Mouse (Mus musculus): Measurements from ENCODE around the gene Fnbp1l. TPM values are rescaled to one million over a fixed set of nuclear protein-coding genes. Genes with fewer than 3 reads are reported as not detected.

Fnbp1l gene
- polyA plus RNA-seq, 1 experiment from 2014 or later, result 19.8 TPM

GRCm38 (mm10) chr3:122638329-122639196 lies 19.0 kb upstream of the Fnbp1l start:
- Histone ChIP-seq H3K27ac (ENCODE audit: low read depth, low read length) (no peak overlapping the region), H3K4me2 (replicated peaks; ENCODE audit: low read depth) (no peak overlapping the region), H3K9ac (ENCODE audit: low read depth, low read length) (no peak overlapping the region), H3K27me3 (replicated peaks; ENCODE audit: control insufficient read depth, insufficient read depth, low read length) (no peaks in the 10 kb centered on the region), H3K9me3 (ENCODE audit: control insufficient read depth) (no peaks in the 10 kb centered on the region), H3K36me3 (ENCODE audit: control insufficient read depth, insufficient read depth) (no peaks in the 10 kb centered on the region), H3K4me1 (replicated peaks; ENCODE audit: control insufficient read depth, insufficient read depth, low read length) (0 out of 2 replicates have a peak, but pooled peaks cover 8% of the 10 kb centered on the region), H3K4me3 (ENCODE audit: low read depth, low read length) (no peak overlapping the region)
- 36% methylated on average over 14 of the region's 14 CpGs for WGBS
- peak; percentile 100 for TF ChIP-seq CTCF (IDR thresholded peaks at IDR 0.05; ENCODE audit: low read depth)
- ATAC-seq, result peak; percentile 77

GRCm38 (mm10) chr3:122637280-122637679 lies 17.8 kb upstream of the Fnbp1l start:
- TF ChIP-seq CTCF (IDR thresholded peaks at IDR 0.05; ENCODE audit: low read depth), result no peak
- Histone ChIP-seq H3K27ac (ENCODE audit: low read depth, low read length) (no peak overlapping the region), H3K27me3 (replicated peaks; ENCODE audit: control insufficient read depth, insufficient read depth, low read length) (no peaks in the 10 kb centered on the region), H3K4me1 (replicated peaks; ENCODE audit: control insufficient read depth, insufficient read depth, low read length) (0 out of 2 replicates have a peak, but pooled peaks cover 8% of the 10 kb centered on the region), H3K36me3 (ENCODE audit: control insufficient read depth, insufficient read depth) (no peaks in the 10 kb centered on the region), H3K9me3 (ENCODE audit: control insufficient read depth) (no peaks in the 10 kb centered on the region), H3K9ac (ENCODE audit: low read depth, low read length) (no peak overlapping the region), H3K4me3 (ENCODE audit: low read depth, low read length) (no peak overlapping the region), H3K4me2 (replicated peaks; ENCODE audit: low read depth) (no peak overlapping the region)
- 68% methylated on average over 1 of the region's 1 CpGs for WGBS
- no peak for ATAC-seq

- Histone ChIP-seq H3K4me1 (replicated peaks; ENCODE audit: control insufficient read depth, insufficient read depth, low read length) (0 out of 2 replicates have a peak, but pooled peaks cover 8% of the 10 kb centered on the region), H3K27me3 (replicated peaks; ENCODE audit: control insufficient read depth, insufficient read depth, low read length) (no peaks in the 10 kb centered on the region), H3K9me3 (ENCODE audit: control insufficient read depth) (no peaks in the 10 kb centered on the region), H3K4me3 (ENCODE audit: low read depth, low read length) (no peak overlapping the region), H3K9ac (ENCODE audit: low read depth, low read length) (no peak overlapping the region), H3K27ac (ENCODE audit: low read depth, low read length) (peak overlapping the region; percentile 17), H3K36me3 (ENCODE audit: control insufficient read depth, insufficient read depth) (no peaks in the 10 kb centered on the region), H3K4me2 (replicated peaks; ENCODE audit: low read depth) (0 out of 2 replicates have a peak overlapping the region, but pooled peaks have one; percentile 30)
- 11% methylated on average over 12 of the region's 12 CpGs for WGBS
- no peak for TF ChIP-seq CTCF (IDR thresholded peaks at IDR 0.05; ENCODE audit: low read depth)
- no peak; the same call in 1 of the 2 replicates for ATAC-seq
Observed at GRCm38 (mm10) chr3:122635246-122635645, 15.7 kb upstream of the Fnbp1l start.

GRCm38 (mm10) chr3:122629580-122629979 lies 10.1 kb upstream of the Fnbp1l start:
- H3K4me1 ChIP-seq (replicated peaks; ENCODE audit: control insufficient read depth, insufficient read depth, low read length), result no peaks in the 10 kb centered on the region
- H3K27ac ChIP-seq (ENCODE audit: low read depth, low read length), result no peak overlapping the region
- H3K4me3 ChIP-seq (ENCODE audit: low read depth, low read length), result peak overlapping the region; percentile 7; the same call in 1 of the 2 replicates
- WGBS, result 14% methylated on average over 13 of the region's 13 CpGs
- TF ChIP-seq CTCF (IDR thresholded peaks at IDR 0.05; ENCODE audit: low read depth), result no peak
- peak; percentile 35; the same call in 1 of the 2 replicates for ATAC-seq
- H3K36me3 ChIP-seq (ENCODE audit: control insufficient read depth, insufficient read depth), result no peaks in the 10 kb centered on the region
- H3K9me3 ChIP-seq (ENCODE audit: control insufficient read depth), result no peaks in the 10 kb centered on the region
- no peaks in the 10 kb centered on the region for H3K27me3 ChIP-seq (replicated peaks; ENCODE audit: control insufficient read depth, insufficient read depth, low read length)
- peak overlapping the region; percentile 49 for H3K4me2 ChIP-seq (replicated peaks; ENCODE audit: low read depth)
- H3K9ac ChIP-seq (ENCODE audit: low read depth, low read length), result no peak overlapping the region

GRCm38 (mm10) chr3:122628956-122629355 lies 9.4 kb upstream of the Fnbp1l start:
- H3K4me1 ChIP-seq (replicated peaks; ENCODE audit: control insufficient read depth, insufficient read depth, low read length), result no peaks in the 10 kb centered on the region
- no peaks in the 10 kb centered on the region for H3K36me3 ChIP-seq (ENCODE audit: control insufficient read depth, insufficient read depth)
- H3K4me3 ChIP-seq (ENCODE audit: low read depth, low read length), result no peak overlapping the region
- H3K9ac ChIP-seq (ENCODE audit: low read depth, low read length), result no peak overlapping the region
- TF ChIP-seq CTCF (IDR thresholded peaks at IDR 0.05; ENCODE audit: low read depth), result no peak
- H3K27me3 ChIP-seq (replicated peaks; ENCODE audit: control insufficient read depth, insufficient read depth, low read length), result no peaks in the 10 kb centered on the region
- H3K27ac ChIP-seq (ENCODE audit: low read depth, low read length), result no peak overlapping the region
- H3K4me2 ChIP-seq (replicated peaks; ENCODE audit: low read depth), result no peak overlapping the region
- no peak for ATAC-seq
- WGBS, result 78% methylated on average over 3 of the region's 3 CpGs
- H3K9me3 ChIP-seq (ENCODE audit: control insufficient read depth), result no peaks in the 10 kb centered on the region

- H3K27ac ChIP-seq (ENCODE audit: low read depth, low read length), result no peak overlapping the region
- peak; percentile 42; the same call in 1 of the 2 replicates for ATAC-seq
- H3K9me3 ChIP-seq (ENCODE audit: control insufficient read depth), result no peaks in the 10 kb centered on the region
- WGBS, result 91% methylated on average over 10 of the region's 10 CpGs
- no peak overlapping the region for H3K9ac ChIP-seq (ENCODE audit: low read depth, low read length)
- no peak for TF ChIP-seq CTCF (IDR thresholded peaks at IDR 0.05; ENCODE audit: low read depth)
- H3K27me3 ChIP-seq (replicated peaks; ENCODE audit: control insufficient read depth, insufficient read depth, low read length), result no peaks in the 10 kb centered on the region
- H3K4me2 ChIP-seq (replicated peaks; ENCODE audit: low read depth), result no peak overlapping the region
- H3K4me1 ChIP-seq (replicated peaks; ENCODE audit: control insufficient read depth, insufficient read depth, low read length), result no peaks in the 10 kb centered on the region
- no peak overlapping the region for H3K4me3 ChIP-seq (ENCODE audit: low read depth, low read length)
- H3K36me3 ChIP-seq (ENCODE audit: control insufficient read depth, insufficient read depth), result no peaks in the 10 kb centered on the region
Observed at GRCm38 (mm10) chr3:122628546-122628945, 9.0 kb upstream of the Fnbp1l start.

Data from intestine, postnatal 0 days (tissue).